Mouse (Mus musculus): ENCODE results near the gene Ddx6. TPM values are rescaled to one million over a fixed set of nuclear protein-coding genes. Genes with fewer than 3 reads are reported as not detected.
A peak's percentile ranks its signal among the peaks of the same experiment; 100 is the strongest.

Ddx6 gene
- polyA plus RNA-seq, 1 experiment, result 29.9 TPM

- Histone ChIP-seq H3K4me3 (ENCODE audit: insufficient read depth, poor library complexity, severe bottlenecking) (no peak overlapping the region), H3K27me3 (ENCODE audit: control insufficient read depth, insufficient read depth, insufficient read length) (no peaks in the 10 kb centered on the region), H3K79me3 (ENCODE audit: low read depth) (no peaks in the 10 kb centered on the region), H3ac (ENCODE audit: control insufficient read depth, insufficient read length, low read depth) (no peak overlapping the region), H3K79me2 (ENCODE audit: control insufficient read depth, insufficient read depth) (no peaks in the 10 kb centered on the region), H3K36me3 (ENCODE audit: control insufficient read depth, insufficient read depth) (peaks cover 26% of the 10 kb centered on the region)
- peak; percentile 92 for TF ChIP-seq CTCF (IDR thresholded peaks at IDR 0.05; ENCODE audit: control insufficient read depth, insufficient read depth, insufficient read length)
- no peak for TF ChIP-seq MYOD1 (IDR thresholded peaks at IDR 0.05; ENCODE audit: control insufficient read depth, insufficient read length, low read depth)
Observed at GRCm38 (mm10) chr9:44685346-44686330, 80.9 kb downstream of the Ddx6 start.

GRCm38 (mm10) chr9:44686638-44687037 is 81.9 kb downstream of the Ddx6 start:
- peaks cover 26% of the 10 kb centered on the region for H3K36me3 ChIP-seq (ENCODE audit: control insufficient read depth, insufficient read depth)
- no peaks in the 10 kb centered on the region for H3K27me3 ChIP-seq (ENCODE audit: control insufficient read depth, insufficient read depth, insufficient read length)
- no peak overlapping the region for H3K4me3 ChIP-seq (ENCODE audit: insufficient read depth, poor library complexity, severe bottlenecking)
- no peaks in the 10 kb centered on the region for H3K79me3 ChIP-seq (ENCODE audit: low read depth)
- no peak overlapping the region for H3ac ChIP-seq (ENCODE audit: control insufficient read depth, insufficient read length, low read depth)
- no peaks in the 10 kb centered on the region for H3K79me2 ChIP-seq (ENCODE audit: control insufficient read depth, insufficient read depth)
- TF ChIP-seq USF1 (IDR thresholded peaks at IDR 0.05; ENCODE audit: low read depth) (no peak), MAX (IDR thresholded peaks at IDR 0.05) (no peak), MYOD1 (IDR thresholded peaks at IDR 0.05; ENCODE audit: control insufficient read depth, insufficient read length, low read depth) (no peak), FOSL1 (IDR thresholded peaks at IDR 0.05; ENCODE audit: insufficient read depth, low read length, poor library complexity, severe bottlenecking) (no peak), MYOG (IDR thresholded peaks at IDR 0.05; ENCODE audit: control insufficient read depth, extremely low read depth, insufficient read length) (no peak), CTCF (IDR thresholded peaks at IDR 0.05; ENCODE audit: control insufficient read depth, insufficient read depth, insufficient read length) (no peak), CEBPB (IDR thresholded peaks at IDR 0.05; ENCODE audit: low read depth) (no peak)

- Histone ChIP-seq H3ac (ENCODE audit: control insufficient read depth, insufficient read length, low read depth) (no peak overlapping the region), H3K79me3 (ENCODE audit: low read depth) (no peaks in the 10 kb centered on the region), H3K27me3 (ENCODE audit: control insufficient read depth, insufficient read depth, insufficient read length) (no peaks in the 10 kb centered on the region), H3K4me3 (ENCODE audit: insufficient read depth, poor library complexity, severe bottlenecking) (no peak overlapping the region), H3K36me3 (ENCODE audit: control insufficient read depth, insufficient read depth) (peaks cover 38% of the 10 kb centered on the region), H3K79me2 (ENCODE audit: control insufficient read depth, insufficient read depth) (no peaks in the 10 kb centered on the region)
- TF ChIP-seq USF1 (IDR thresholded peaks at IDR 0.05; ENCODE audit: low read depth) (no peak), MAX (IDR thresholded peaks at IDR 0.05) (no peak), CTCF (IDR thresholded peaks at IDR 0.05; ENCODE audit: control insufficient read depth, insufficient read depth, insufficient read length) (no peak), CEBPB (IDR thresholded peaks at IDR 0.05; ENCODE audit: low read depth) (no peak), FOSL1 (IDR thresholded peaks at IDR 0.05; ENCODE audit: insufficient read depth, low read length, poor library complexity, severe bottlenecking) (no peak), MYOG (IDR thresholded peaks at IDR 0.05; ENCODE audit: control insufficient read depth, extremely low read depth, insufficient read length) (no peak), MYOD1 (IDR thresholded peaks at IDR 0.05; ENCODE audit: control insufficient read depth, insufficient read length, low read depth) (no peak)
Observed at GRCm38 (mm10) chr9:44688013-44688412, 83.3 kb downstream of the Ddx6 start.

Other genes starting within 250 kb of the Ddx6 start
- 26.1 TPM for gene Vps11, start 243.2 kb upstream of the Ddx6 start, polyA plus RNA-seq (2012; fragmentation: generic; extraction: Trizol)
- gene Hyou1, start 225.4 kb upstream of the Ddx6 start, polyA plus RNA-seq (2012; fragmentation: generic; extraction: Trizol), result 68.3 TPM
- gene Slc37a4, start 208.0 kb upstream of the Ddx6 start, polyA plus RNA-seq (2012; fragmentation: generic; extraction: Trizol), result 11.5 TPM
- gene Rps25, start 197.8 kb upstream of the Ddx6 start, polyA plus RNA-seq (2012; fragmentation: generic; extraction: Trizol), result 2,166 TPM
- 149 TPM for gene Trappc4, start 197.3 kb upstream of the Ddx6 start, polyA plus RNA-seq (2012; fragmentation: generic; extraction: Trizol)
- gene Ccdc84, start 186.3 kb upstream of the Ddx6 start, polyA plus RNA-seq (2012; fragmentation: generic; extraction: Trizol), result 17.9 TPM
- not detected for gene Foxr1, start 163.8 kb upstream of the Ddx6 start, polyA plus RNA-seq (2012; fragmentation: generic; extraction: Trizol)
- 0.04 TPM for gene Upk2, start 149.9 kb upstream of the Ddx6 start, polyA plus RNA-seq (2012; fragmentation: generic; extraction: Trizol)
- gene Bcl9l, start 122.1 kb upstream of the Ddx6 start, polyA plus RNA-seq (2012; fragmentation: generic; extraction: Trizol), result 31.4 TPM
- gene Cxcr5, start 43.0 kb upstream of the Ddx6 start, polyA plus RNA-seq (2012; fragmentation: generic; extraction: Trizol), result not detected
- not detected for gene Treh, start 68.3 kb downstream of the Ddx6 start, polyA plus RNA-seq (2012; fragmentation: generic; extraction: Trizol)
- 96.8 TPM for gene Phldb1, start 130.3 kb downstream of the Ddx6 start, polyA plus RNA-seq (2012; fragmentation: generic; extraction: Trizol)
- gene Arcn1, start 163.0 kb downstream of the Ddx6 start, polyA plus RNA-seq (2012; fragmentation: generic; extraction: Trizol), result 46.6 TPM
- gene Ift46, start 163.0 kb downstream of the Ddx6 start, polyA plus RNA-seq (2012; fragmentation: generic; extraction: Trizol), result 76.1 TPM
- 0.46 TPM for gene Tmem25, start 194.4 kb downstream of the Ddx6 start, polyA plus RNA-seq (2012; fragmentation: generic; extraction: Trizol)
- not detected for gene Ttc36, start 198.2 kb downstream of the Ddx6 start, polyA plus RNA-seq (2012; fragmentation: generic; extraction: Trizol)

All from C2C12 (cell line).